Mouse (Mus musculus): ENCODE results near the gene Mtif3. TPM values are rescaled to one million over a fixed set of nuclear protein-coding genes. Genes with fewer than 3 reads are reported as not detected.
"Not testable (repeated sequence)": the region's sequence is repeated elsewhere in the genome, so short reads cannot be mapped to it uniquely, and the experiment has no call there.

Mtif3 gene
- polyA plus RNA-seq, 1 experiment from 2014 or later = 23.4 TPM

GRCm38 (mm10) chr5:146931422-146931821 lies 32.2 kb downstream of the Mtif3 start:
- Histone ChIP-seq H3K4me3 (no peak overlapping the region), H3K4me2 (no peak overlapping the region), H3K36me3 (ENCODE audit: poor library complexity, severe bottlenecking) (no peaks in the 10 kb centered on the region), H3K27ac (no peak overlapping the region), H3K9ac (no peak overlapping the region), H3K27me3 (no peaks in the 10 kb centered on the region), H3K9me3 (replicated peaks) (no peaks in the 10 kb centered on the region), H3K4me1 (no peaks in the 10 kb centered on the region)
- ATAC-seq = no peak
- 91% methylated on average over 7 of the region's 7 CpGs for WGBS

GRCm38 (mm10) chr5:146926673-146927072 lies 36.9 kb downstream of the Mtif3 start:
- no peak overlapping the region for H3K4me3 ChIP-seq
- H3K9ac ChIP-seq = no peak overlapping the region
- 0 out of 2 replicates have a peak, but pooled peaks cover 3% of the 10 kb centered on the region for H3K27me3 ChIP-seq
- H3K4me2 ChIP-seq = no peak overlapping the region
- H3K36me3 ChIP-seq (ENCODE audit: poor library complexity, severe bottlenecking) = no peaks in the 10 kb centered on the region
- ATAC-seq = no peak
- no peak overlapping the region for H3K27ac ChIP-seq
- WGBS = 83% methylated on average over 5 of the region's 5 CpGs
- 0 out of 2 replicates have a peak, but pooled peaks cover 3% of the 10 kb centered on the region for H3K9me3 ChIP-seq (replicated peaks)
- H3K4me1 ChIP-seq = no peaks in the 10 kb centered on the region

GRCm38 (mm10) chr5:146923547-146923946 lies 40.1 kb downstream of the Mtif3 start:
- Histone ChIP-seq H3K4me3 (no peak overlapping the region), H3K4me2 (no peak overlapping the region), H3K36me3 (ENCODE audit: poor library complexity, severe bottlenecking) (no peaks in the 10 kb centered on the region), H3K27ac (no peak overlapping the region), H3K9ac (no peak overlapping the region), H3K9me3 (replicated peaks) (0 out of 2 replicates have a peak, but pooled peaks cover 3% of the 10 kb centered on the region), H3K4me1 (peaks cover 9% of the 10 kb centered on the region; the same call in 1 of the 2 replicates), H3K27me3 (0 out of 2 replicates have a peak, but pooled peaks cover 6% of the 10 kb centered on the region)
- 85% methylated on average over 5 of the region's 5 CpGs for WGBS
- no peak for ATAC-seq

GRCm38 (mm10) chr5:146921224-146921623 lies 42.4 kb downstream of the Mtif3 start:
- Histone ChIP-seq H3K36me3 (ENCODE audit: poor library complexity, severe bottlenecking) (no peaks in the 10 kb centered on the region), H3K27ac (no peak overlapping the region), H3K27me3 (0 out of 2 replicates have a peak, but pooled peaks cover 9% of the 10 kb centered on the region), H3K4me1 (peaks cover 9% of the 10 kb centered on the region; the same call in 1 of the 2 replicates), H3K9me3 (replicated peaks) (0 out of 2 replicates have a peak, but pooled peaks cover 3% of the 10 kb centered on the region), H3K4me2 (peak overlapping the region; percentile 56), H3K9ac (no peak overlapping the region), H3K4me3 (no peak overlapping the region)
- WGBS = 63% methylated on average over 8 of the region's 8 CpGs
- ATAC-seq = no peak

- Histone ChIP-seq H3K9ac (peak overlapping the region; percentile 37), H3K36me3 (ENCODE audit: poor library complexity, severe bottlenecking) (no peaks in the 10 kb centered on the region), H3K27ac (no peak overlapping the region), H3K4me3 (peak overlapping the region; percentile 27), H3K4me1 (peaks cover 9% of the 10 kb centered on the region; the same call in 1 of the 2 replicates), H3K4me2 (peak overlapping the region; percentile 56), H3K9me3 (replicated peaks) (0 out of 2 replicates have a peak, but pooled peaks cover 3% of the 10 kb centered on the region), H3K27me3 (peaks cover 12% of the 10 kb centered on the region; the same call in 1 of the 2 replicates)
- WGBS = 5% methylated on average over 27 of the region's 27 CpGs
- ATAC-seq = peak; percentile 50; the same call in 1 of the 2 replicates
Observed at GRCm38 (mm10) chr5:146920314-146921161, 43.1 kb downstream of the Mtif3 start.

- Histone ChIP-seq H3K9ac (peak overlapping the region; percentile 37), H3K4me3 (peak overlapping the region; percentile 27), H3K4me1 (peaks cover 9% of the 10 kb centered on the region; the same call in 1 of the 2 replicates), H3K27ac (no peak overlapping the region), H3K27me3 (peaks cover 12% of the 10 kb centered on the region; the same call in 1 of the 2 replicates), H3K9me3 (replicated peaks) (no peaks in the 10 kb centered on the region), H3K36me3 (ENCODE audit: poor library complexity, severe bottlenecking) (no peaks in the 10 kb centered on the region), H3K4me2 (peak overlapping the region; percentile 56)
- WGBS = 28% methylated on average over 6 of the region's 6 CpGs
- peak; percentile 16; the same call in 1 of the 2 replicates for ATAC-seq
Observed at GRCm38 (mm10) chr5:146919874-146920273, 43.7 kb downstream of the Mtif3 start.

- not testable (repeated sequence) for H3K9me3 ChIP-seq (replicated peaks); H3K36me3 ChIP-seq (ENCODE audit: poor library complexity, severe bottlenecking); H3K27ac ChIP-seq; ATAC-seq; H3K4me2 ChIP-seq; H3K4me1 ChIP-seq; H3K4me3 ChIP-seq; H3K9ac ChIP-seq
- WGBS = 86% methylated on average over 6 of the region's 6 CpGs
- H3K27me3 ChIP-seq = peaks cover 20% of the 10 kb centered on the region
Observed at GRCm38 (mm10) chr5:146917357-146917756, 46.2 kb downstream of the Mtif3 start.

- Histone ChIP-seq H3K4me1 (peaks cover 9% of the 10 kb centered on the region; the same call in 1 of the 2 replicates), H3K9me3 (replicated peaks) (no peaks in the 10 kb centered on the region), H3K36me3 (ENCODE audit: poor library complexity, severe bottlenecking) (no peaks in the 10 kb centered on the region), H3K9ac (no peak overlapping the region), H3K27me3 (peaks cover 21% of the 10 kb centered on the region), H3K4me2 (no peak overlapping the region), H3K27ac (no peak overlapping the region), H3K4me3 (no peak overlapping the region)
- WGBS = 38% methylated on average over 6 of the region's 6 CpGs
- no peak for ATAC-seq
Observed at GRCm38 (mm10) chr5:146916806-146917205, 46.8 kb downstream of the Mtif3 start.

- H3K9ac ChIP-seq = no peak overlapping the region
- ATAC-seq = no peak
- peaks cover 22% of the 10 kb centered on the region for H3K27me3 ChIP-seq
- no peak overlapping the region for H3K4me2 ChIP-seq
- H3K4me1 ChIP-seq = peaks cover 9% of the 10 kb centered on the region; the same call in 1 of the 2 replicates
- no peaks in the 10 kb centered on the region for H3K9me3 ChIP-seq (replicated peaks)
- no peak overlapping the region for H3K27ac ChIP-seq
- 70% methylated on average over 8 of the region's 8 CpGs for WGBS
- H3K4me3 ChIP-seq = no peak overlapping the region
- H3K36me3 ChIP-seq (ENCODE audit: poor library complexity, severe bottlenecking) = no peaks in the 10 kb centered on the region
Observed at GRCm38 (mm10) chr5:146916273-146916672, 47.3 kb downstream of the Mtif3 start.

- 27% methylated on average over 9 of the region's 9 CpGs for WGBS
- no peak overlapping the region for H3K9ac ChIP-seq
- H3K9me3 ChIP-seq (replicated peaks) = no peaks in the 10 kb centered on the region
- H3K27me3 ChIP-seq = peaks cover 22% of the 10 kb centered on the region
- H3K27ac ChIP-seq = no peak overlapping the region
- H3K4me3 ChIP-seq = no peak overlapping the region
- H3K4me1 ChIP-seq = no peaks in the 10 kb centered on the region
- H3K36me3 ChIP-seq (ENCODE audit: poor library complexity, severe bottlenecking) = no peaks in the 10 kb centered on the region
- no peak overlapping the region for H3K4me2 ChIP-seq
- peak; percentile 77; the same call in 1 of the 2 replicates for ATAC-seq
Observed at GRCm38 (mm10) chr5:146914088-146914766, 49.4 kb downstream of the Mtif3 start.

GRCm38 (mm10) chr5:146913355-146913754 lies 50.2 kb downstream of the Mtif3 start:
- no peaks in the 10 kb centered on the region for H3K36me3 ChIP-seq (ENCODE audit: poor library complexity, severe bottlenecking)
- no peak overlapping the region for H3K4me3 ChIP-seq
- H3K27ac ChIP-seq = no peak overlapping the region
- H3K27me3 ChIP-seq = peaks cover 24% of the 10 kb centered on the region
- no peak for ATAC-seq
- H3K4me1 ChIP-seq = no peaks in the 10 kb centered on the region
- H3K9ac ChIP-seq = no peak overlapping the region
- H3K4me2 ChIP-seq = no peak overlapping the region
- 79% methylated on average over 7 of the region's 7 CpGs for WGBS
- no peaks in the 10 kb centered on the region for H3K9me3 ChIP-seq (replicated peaks)

- no peak overlapping the region for H3K4me2 ChIP-seq
- H3K9ac ChIP-seq = no peak overlapping the region
- no peak overlapping the region for H3K4me3 ChIP-seq
- ATAC-seq = no peak
- H3K27ac ChIP-seq = no peak overlapping the region
- peaks cover 33% of the 10 kb centered on the region for H3K27me3 ChIP-seq
- H3K9me3 ChIP-seq (replicated peaks) = no peaks in the 10 kb centered on the region
- no peaks in the 10 kb centered on the region for H3K36me3 ChIP-seq (ENCODE audit: poor library complexity, severe bottlenecking)
- no peaks in the 10 kb centered on the region for H3K4me1 ChIP-seq
- WGBS = 21% methylated on average over 9 of the region's 9 CpGs
Observed at GRCm38 (mm10) chr5:146912206-146912605, 51.4 kb downstream of the Mtif3 start.
